Mouse (Mus musculus): ENCODE data around the gene Hsd17b7.

The Hsd17b7 gene

DNA sequence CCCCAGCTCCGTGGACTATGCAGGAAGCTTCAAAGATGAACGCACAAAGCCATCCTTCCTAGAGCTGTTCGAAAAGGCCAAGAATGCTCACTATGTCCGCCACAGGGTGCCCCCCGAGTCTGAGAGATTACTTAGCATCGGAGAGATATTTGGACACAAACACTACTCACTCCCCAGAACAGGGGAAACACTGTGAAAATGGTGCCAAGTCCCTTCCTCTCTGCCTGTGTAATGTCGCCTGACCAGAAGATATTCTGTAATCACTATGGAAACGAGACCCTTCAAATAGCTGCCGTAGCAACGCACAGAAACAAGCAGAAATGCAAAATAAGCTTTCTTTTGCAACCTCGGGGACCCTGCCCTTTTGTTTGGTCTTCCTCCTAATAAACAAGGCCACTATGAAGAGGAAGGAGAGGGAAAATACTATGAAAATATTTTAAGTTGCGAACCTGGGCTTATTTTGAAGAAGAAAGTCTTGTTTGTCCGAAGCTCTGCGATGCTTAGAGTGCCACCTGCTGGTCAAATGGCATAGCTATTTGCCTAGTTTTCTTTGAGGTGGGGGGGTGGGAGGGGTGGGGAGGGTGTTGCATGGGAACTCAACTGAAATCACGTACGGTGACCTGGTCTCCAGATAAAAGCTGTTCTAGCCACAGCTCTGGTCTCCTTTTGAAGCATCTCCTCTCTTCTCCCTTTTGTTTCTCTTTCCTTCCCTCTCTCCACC is 34.9 kb downstream of the Hsd17b7 start:
- DNase-seq = no peak

DNA sequence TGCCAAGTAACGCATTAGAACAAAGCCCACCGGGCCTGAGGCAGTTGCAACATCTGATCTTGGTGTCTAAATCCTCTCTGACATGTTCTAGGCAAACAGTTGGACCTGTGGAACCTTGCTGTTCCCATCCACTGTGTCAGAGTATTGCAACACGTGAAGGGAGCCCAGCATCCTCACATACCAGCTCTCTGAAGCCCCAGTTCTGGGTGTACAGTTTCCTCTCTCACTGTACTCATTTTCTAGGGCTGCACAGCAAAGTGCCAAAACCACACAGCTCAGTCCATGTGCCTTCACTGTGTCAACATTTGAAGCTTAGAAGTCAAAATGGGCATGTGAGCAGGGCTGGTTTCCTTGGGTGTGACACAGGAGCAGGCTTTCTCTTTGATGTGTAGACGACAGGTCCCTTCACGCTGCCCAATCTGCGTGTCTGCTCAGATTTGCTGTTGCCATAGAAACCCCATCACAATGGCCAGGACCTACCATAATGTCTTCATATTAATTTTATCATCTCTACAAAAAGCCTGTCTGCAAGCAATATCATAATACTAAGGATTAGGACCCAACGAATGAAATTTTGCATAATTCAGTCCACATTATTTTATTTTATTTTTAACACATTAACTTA is 36.8 kb downstream of the Hsd17b7 start:
- DNase-seq = no peak

GRCm38 (mm10) chr1:169931698-169932097 is 37.3 kb downstream of the Hsd17b7 start:
- no peak for DNase-seq

GRCm38 (mm10) chr1:169928454-169928971 is 40.5 kb downstream of the Hsd17b7 start, which contains the start of gene Ccdc190:
TSS of gene Ccdc190 (plus strand) at chr1:169928648.
- no peak for DNase-seq

- no peak for DNase-seq
Measured at GRCm38 (mm10) chr1:169927753-169928369, 41.2 kb downstream of the Hsd17b7 start.

- no peak for DNase-seq
Measured at GRCm38 (mm10) chr1:169924567-169924966, 44.5 kb downstream of the Hsd17b7 start.

- no peak for DNase-seq
Measured at GRCm38 (mm10) chr1:169921710-169922211, 47.3 kb downstream of the Hsd17b7 start.

GRCm38 (mm10) chr1:169919211-169919610 is 49.8 kb downstream of the Hsd17b7 start:
- DNase-seq = no peak

GRCm38 (mm10) chr1:169917998-169918397 is 51.0 kb downstream of the Hsd17b7 start:
- DNase-seq = no peak

DNA sequence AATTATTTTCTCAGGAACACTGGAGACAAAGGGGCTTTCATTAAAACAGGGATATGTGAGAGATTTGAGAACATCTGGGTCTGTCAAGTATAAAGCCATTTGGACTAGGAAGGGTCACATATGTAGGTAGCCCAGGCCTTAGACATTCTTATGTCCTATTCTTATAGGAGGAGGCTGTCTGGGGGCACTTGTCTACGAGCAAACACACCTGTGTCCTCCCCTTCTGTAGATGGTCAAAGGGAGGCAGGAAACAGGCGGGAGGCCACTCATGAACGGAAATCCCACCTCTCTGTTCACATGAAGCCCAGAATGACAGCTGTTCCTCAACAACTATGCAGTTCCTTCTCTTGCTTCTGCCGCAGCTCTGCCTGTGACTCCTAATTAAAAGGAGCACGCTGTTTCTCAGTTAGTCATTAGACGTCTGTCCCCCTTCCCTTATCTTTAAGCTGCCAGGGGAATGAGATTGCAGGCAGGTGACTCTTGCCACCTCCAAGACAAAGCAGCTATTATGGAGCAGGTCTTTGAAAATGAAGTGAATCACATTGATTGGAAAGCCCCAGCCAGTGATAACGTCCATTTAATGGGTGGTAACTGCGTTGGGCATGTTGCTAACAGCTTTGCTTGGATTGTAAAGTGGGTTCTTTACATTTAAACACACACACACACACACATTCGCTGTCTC is 51.8 kb downstream of the Hsd17b7 start:
- DNase-seq = no peak

- DNase-seq = no peak
Measured at GRCm38 (mm10) chr1:169916659-169917058, 52.4 kb downstream of the Hsd17b7 start.

DNA sequence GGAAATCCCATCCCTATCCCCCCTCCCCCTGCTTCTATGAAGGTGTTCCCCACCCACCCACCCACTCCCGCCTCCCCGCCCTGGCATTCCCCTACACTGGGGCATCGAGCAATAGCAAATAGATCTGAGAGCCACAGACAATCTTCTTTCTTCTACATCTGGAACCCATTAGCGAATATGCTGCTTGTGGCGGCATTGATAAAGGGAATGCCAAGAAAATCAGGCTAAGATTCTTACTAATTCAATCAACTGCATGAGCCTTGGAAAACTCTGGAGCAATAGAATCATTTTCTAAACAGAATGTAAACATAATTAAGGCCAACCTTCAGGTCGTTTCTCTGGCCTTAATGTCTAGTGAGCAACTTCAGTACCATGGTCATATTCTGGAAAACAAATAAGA is 57.5 kb downstream of the Hsd17b7 start:
- no peak for DNase-seq

DNA sequence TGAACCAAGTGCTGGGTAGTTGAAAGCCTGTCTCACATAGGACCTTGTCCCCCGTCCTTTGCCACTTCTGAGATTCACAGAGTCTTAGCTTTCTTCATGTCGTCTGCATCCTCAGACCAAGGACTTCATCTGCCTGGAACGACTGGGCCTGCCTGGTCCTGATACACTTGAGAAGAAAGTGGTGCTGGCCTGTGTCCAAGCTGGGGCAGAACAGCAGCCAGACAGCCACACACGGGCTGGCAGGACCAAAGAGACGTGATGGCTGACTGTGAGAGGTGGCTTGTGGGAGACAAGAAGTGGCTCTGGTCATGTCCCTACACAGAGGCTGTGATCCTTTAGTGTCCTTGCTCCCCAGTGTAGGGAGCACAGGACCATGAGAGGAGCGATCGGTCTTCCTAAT is 58.3 kb downstream of the Hsd17b7 start:
- DNase-seq = no peak

DNA sequence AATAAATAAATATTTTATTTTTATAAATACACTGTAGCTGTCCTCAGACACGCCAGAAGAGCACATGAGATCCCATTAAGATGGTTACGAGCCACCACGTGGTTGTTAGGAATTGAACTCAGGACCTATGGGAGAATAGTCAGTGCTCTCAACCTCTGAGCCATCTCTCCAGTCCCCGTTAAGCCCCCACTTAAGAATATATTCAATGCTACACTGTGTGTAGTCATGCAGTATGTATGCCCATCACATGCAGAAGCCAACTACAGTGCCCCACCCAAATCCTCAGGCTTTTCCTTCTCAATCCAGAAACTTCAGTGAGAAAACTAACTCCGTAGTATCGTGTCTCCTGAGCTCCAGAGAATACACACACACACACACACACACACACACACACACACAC is 59.4 kb downstream of the Hsd17b7 start:
- DNase-seq = no peak

DNA sequence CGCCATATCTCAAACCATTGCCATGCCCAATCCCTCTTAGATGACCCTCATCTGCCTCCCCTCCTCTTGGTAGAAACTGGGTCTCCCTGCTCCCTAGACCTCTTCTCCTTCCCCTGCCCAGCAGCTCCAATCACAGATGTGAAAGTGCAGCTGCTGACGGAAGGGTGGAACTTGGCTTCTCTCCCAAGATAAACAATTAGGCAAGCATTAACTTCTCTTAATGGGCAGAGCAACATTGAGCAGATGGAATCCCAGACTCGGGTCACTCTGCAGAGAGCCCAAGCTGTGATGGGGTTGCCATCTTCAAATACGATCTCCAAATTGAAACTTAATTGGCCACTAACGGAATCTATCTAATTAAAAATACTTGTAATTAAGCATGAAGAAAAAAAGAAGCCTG is 59.9 kb downstream of the Hsd17b7 start:
- DNase-seq = no peak

- DNase-seq = no peak
Measured at GRCm38 (mm10) chr1:169900771-169901336, 68.2 kb downstream of the Hsd17b7 start.

Data from thymus, adult 18-20 months (tissue).